Mouse (Mus musculus): ENCODE measurements around the gene Plp2.

Gene Plp2

GRCm38 (mm10) chrX:7661086-7661485 lies 10.1 kb downstream of the Plp2 start:
- no peak for DNase-seq

- DNase-seq, result no peak
Observed at GRCm38 (mm10) chrX:7658785-7659589, 12.2 kb downstream of the Plp2 start.

GRCm38 (mm10) chrX:7658031-7658784 lies 13.0 kb downstream of the Plp2 start:
- DNase-seq, result peak; percentile 68

GRCm38 (mm10) chrX:7657221-7657639 lies 14.0 kb downstream of the Plp2 start, which contains the start of gene Prickle3:
TSS of gene Prickle3 (plus strand) at chrX:7657260.
- peak; percentile 85 for DNase-seq

- DNase-seq, result peak; percentile 93
Observed at GRCm38 (mm10) chrX:7648671-7649304, 22.4 kb downstream of the Plp2 start.

GRCm38 (mm10) chrX:7645349-7645748 lies 25.8 kb downstream of the Plp2 start:
- peak; percentile 94 for DNase-seq

- DNase-seq, result no peak
Observed at GRCm38 (mm10) chrX:7640785-7641184, 30.4 kb downstream of the Plp2 start.

- no peak for DNase-seq
Observed at GRCm38 (mm10) chrX:7639536-7640325, 31.5 kb downstream of the Plp2 start.

GRCm38 (mm10) chrX:7638401-7639091 lies 32.6 kb downstream of the Plp2 start, which contains the start of gene Syp:
TSS of gene Syp (plus strand) at chrX:7638471.
- peak; percentile 75 for DNase-seq

GRCm38 (mm10) chrX:7635101-7635500 lies 36.1 kb downstream of the Plp2 start:
- DNase-seq, result no peak

- no peak for DNase-seq
Observed at GRCm38 (mm10) chrX:7632560-7632959, 38.6 kb downstream of the Plp2 start.

Data from lung, postnatal 36 days (tissue).